Mouse (Mus musculus): ENCODE results near the gene Ptprf. TPM values are rescaled to one million over a fixed set of nuclear protein-coding genes. Genes with fewer than 3 reads are reported as not detected.

The Ptprf gene
- total RNA-seq, 2 experiments from 2014 or later = 2.7 to 3.0 TPM

DNA sequence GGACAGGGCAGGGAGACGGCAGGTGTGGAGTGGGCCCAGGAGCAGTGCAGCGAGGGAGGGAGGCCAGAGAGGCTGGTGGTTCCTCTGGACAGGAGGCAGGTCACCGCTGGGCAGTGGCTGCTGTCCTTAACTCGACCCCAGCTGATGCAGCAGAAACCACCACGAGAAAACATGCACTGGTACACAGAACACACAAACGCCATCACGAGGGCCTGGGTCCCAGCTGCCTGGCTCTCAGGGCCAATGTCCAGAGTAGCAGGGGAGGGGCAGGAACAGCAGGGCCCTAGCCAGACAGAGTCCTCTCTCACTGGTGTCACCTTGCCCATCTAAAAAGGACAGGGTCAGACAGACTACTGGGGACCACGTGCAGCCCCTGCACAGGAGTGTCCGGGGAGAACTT, 70.4 kb downstream of the Ptprf start:
- intact Hi-C loops (cut with DNase I) = no loop called here
- DNase-seq = no peak

- no peak for DNase-seq
- intact Hi-C loops (cut with DNase I) = loop anchor here (5.0 kb wide), 1 partner anchor 127 kb away; no protein-coding TSS in a partner anchor
Measured at GRCm38 (mm10) chr4:118219487-118219886, 71.7 kb downstream of the Ptprf start.

DNA sequence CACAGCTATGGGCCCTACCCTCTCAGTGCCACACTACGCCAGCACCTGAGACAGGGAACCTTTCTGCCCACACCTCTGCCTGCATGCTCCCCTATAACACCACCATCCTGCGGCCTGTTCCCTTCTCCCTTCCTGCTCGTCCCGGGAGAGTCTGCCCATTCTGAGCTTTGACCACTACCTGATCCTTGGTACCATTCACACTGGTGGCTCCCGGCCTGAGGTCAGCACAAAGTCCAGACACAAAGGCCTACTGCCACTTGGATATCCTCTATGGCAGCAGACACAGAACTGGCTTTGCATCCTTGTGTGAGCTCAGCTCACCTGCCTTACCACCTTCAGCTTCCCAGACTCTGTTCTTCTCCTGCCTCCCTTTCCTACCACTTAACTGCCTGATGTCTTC, 72.7 kb downstream of the Ptprf start:
- intact Hi-C loops (cut with DNase I) = loop anchor here (5.0 kb wide), 1 partner anchor 126 kb away; no protein-coding TSS in a partner anchor
- DNase-seq = no peak

GRCm38 (mm10) chr4:118216726-118217595, 74.2 kb downstream of the Ptprf start:
- intact Hi-C loops (cut with DNase I) = loop anchor here (1.0 to 5.0 kb wide), 2 partner anchors 75 to 125 kb away; no protein-coding TSS in a partner anchor
- peak; percentile 39 to 61 for DNase-seq

- intact Hi-C loops (cut with DNase I) = loop anchor here (5.0 kb wide), 1 partner anchor 123 kb away; no protein-coding TSS in a partner anchor
- DNase-seq = no peak
Measured at GRCm38 (mm10) chr4:118214891-118215290, 76.3 kb downstream of the Ptprf start.

DNA sequence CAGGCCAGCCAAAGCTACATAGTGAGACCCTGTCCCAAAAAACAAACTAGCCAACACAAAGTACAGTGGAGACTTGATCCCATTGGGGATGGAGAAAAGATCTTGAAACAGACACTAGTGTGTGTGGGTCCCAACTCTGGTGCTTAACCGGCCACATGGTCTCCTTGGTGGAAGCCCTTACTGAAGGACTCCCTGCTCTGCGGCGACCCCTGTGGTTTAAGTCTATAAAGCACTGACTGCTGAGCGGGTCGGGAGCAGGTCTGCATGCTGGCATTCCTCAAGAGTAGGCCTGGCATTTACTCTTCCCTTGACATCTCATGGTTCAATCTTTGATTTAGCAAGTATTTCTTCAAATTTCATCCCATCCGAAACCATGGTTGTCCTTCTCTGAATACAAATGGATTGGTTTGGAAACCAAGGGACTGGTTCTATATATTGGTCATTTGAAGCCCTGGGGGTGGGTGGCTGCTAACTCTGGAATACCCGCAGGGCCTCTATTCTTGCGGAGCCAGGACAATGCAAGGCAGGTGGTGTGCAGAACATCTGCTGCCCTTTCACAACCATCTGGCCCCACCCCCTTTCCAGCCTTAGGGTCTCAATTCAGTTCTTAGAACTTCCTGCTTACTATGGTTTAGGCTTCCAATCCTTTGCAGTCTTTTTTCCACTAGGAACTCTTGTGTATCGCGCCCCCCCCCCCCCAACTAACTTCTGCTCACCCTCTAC, 84.1 kb downstream of the Ptprf start:
- intact Hi-C loops (cut with DNase I) = no loop called here

DNA sequence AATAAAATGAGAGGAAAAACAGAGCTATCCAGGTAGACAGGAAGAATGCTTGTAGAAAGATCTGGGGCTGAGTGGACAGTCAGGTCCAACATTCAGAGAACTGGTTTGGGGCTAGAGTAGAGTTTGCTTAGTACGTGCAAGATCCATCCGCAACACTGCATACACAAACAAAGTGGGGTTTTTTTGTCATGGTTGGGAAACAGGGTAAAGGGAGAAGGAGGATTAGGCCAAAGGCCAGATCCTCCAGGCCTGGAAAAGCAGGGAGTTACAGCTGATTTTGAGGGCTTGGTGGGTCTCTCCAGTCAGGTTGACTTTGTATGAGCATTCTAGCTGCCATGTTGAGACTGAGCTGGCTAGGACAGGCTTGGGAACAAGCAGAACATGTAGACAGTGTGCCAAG, 85.3 kb downstream of the Ptprf start:
- DNase-seq = no peak
- intact Hi-C loops (cut with DNase I) = no loop called here

More for the DNA sequence above, 84.1 kb downstream of the Ptprf start:
- no peak for DNase-seq

DNA sequence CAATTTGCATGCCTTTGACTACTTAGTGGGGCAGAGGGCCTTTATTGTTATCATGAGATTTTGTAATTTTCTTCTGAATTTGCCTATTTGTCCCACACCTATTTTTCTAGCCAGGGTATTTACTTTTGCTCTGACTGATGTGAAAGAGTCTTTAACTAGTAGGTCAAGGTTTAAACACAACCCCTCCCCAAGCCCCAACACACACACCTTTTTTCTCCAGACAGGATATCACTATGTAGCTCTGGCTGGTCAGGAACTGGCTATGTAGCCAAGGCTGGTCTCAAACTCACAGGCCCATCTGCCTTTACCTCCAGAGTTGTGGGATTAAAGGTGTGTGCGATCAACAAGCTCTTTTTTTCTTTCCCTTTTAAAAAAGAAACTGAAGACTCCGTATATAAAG, 92.1 kb downstream of the Ptprf start:
- no peak for DNase-seq
- intact Hi-C loops (cut with DNase I) = no loop called here

- DNase-seq = no peak
- intact Hi-C loops (cut with DNase I) = no loop called here
Measured at GRCm38 (mm10) chr4:118198606-118199005, 92.6 kb downstream of the Ptprf start.

DNA sequence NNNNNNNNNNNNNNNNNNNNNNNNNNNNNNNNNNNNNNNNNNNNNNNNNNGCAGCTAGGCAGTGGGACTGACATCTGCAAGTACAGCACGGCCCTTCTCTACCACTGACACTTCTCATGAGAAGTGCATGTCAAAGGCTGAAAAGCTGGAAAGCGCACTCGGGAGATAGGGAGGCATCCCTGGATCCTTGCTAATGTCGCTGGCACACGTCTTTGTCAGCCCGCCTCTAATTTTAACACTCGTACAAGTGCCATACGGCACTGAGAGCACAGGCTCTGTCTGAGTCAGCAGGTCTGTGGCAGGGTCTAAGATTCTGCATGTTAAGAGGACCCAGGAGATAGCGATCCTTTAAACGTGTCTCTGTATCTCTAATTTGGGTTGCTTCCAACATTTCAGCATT, 95.0 kb downstream of the Ptprf start:
- no peak for DNase-seq
- intact Hi-C loops (cut with DNase I) = no loop called here

GRCm38 (mm10) chr4:118180301-118181080, 110.7 kb downstream of the Ptprf start:
- intact Hi-C loops (cut with DNase I) = no loop called here
- no peak for DNase-seq

DNA sequence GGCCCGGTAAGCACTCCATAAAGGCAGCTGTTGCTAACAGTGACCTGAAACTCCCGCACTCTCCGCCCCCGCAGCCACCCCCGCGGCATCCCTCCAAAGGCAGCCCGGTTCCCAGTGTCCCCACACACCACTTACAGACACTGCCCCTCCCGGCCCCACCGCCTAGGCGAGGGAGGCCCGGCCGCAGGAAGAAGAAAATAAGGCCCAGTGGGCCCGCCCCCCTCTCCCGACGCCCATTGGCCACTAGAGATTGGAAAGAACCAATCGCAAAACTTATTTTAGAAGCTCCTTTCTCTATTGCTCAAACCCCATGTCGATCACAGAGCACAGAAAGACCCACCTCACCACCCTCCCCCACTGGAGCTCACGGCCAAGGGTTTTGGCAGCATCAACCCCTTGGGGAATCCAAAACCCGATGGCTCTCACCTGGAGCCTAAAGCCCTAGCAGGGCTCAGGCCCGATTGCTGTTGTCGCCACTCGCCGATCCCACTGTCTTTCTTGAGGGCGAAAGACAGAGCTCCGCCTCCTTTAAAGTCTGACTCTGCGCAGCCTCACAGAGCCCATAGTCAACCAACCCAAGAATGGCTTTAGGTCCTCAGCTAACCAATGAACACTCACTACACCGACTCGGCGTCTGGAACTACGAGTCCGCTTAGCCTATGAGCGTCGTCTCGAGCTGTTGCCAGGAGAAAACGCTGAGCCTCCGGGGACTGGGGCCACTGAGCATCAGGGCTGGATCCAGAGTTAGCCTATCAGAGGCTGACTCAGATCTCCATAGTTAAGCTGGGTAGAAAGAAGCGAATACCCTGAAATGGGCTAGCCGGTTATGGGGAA, 111.5 kb downstream of the Ptprf start, which contains the start of gene Kdm4a:
TSS of gene Kdm4a (minus strand) at position 577 of the 834 bp plus-strand sequence.
- intact Hi-C loops (cut with DNase I) = no loop called here
- peak; percentile 90 to 91 for DNase-seq

- intact Hi-C loops (cut with DNase I) = no loop called here
- no peak for DNase-seq
Measured at GRCm38 (mm10) chr4:118178952-118179466, 112.2 kb downstream of the Ptprf start.

GRCm38 (mm10) chr4:118172461-118172860, 118.7 kb downstream of the Ptprf start:
- intact Hi-C loops (cut with DNase I) = no loop called here
- DNase-seq = no peak

GRCm38 (mm10) chr4:118171006-118171405, 120.2 kb downstream of the Ptprf start:
- DNase-seq = no peak
- intact Hi-C loops (cut with DNase I) = no loop called here

GRCm38 (mm10) chr4:118162123-118162522, 129.1 kb downstream of the Ptprf start:
- intact Hi-C loops (cut with DNase I) = loop anchor here (5.0 kb wide), 1 partner anchor 70 kb away; no protein-coding TSS in a partner anchor
- no peak for DNase-seq

All from gastrocnemius, postnatal 36 days (tissue).